Mouse (Mus musculus) liver, adult (tissue): ENCODE measurements around the gene Kdm1a.

ENCODE experiments used
- GATA4 ChIP-seq: IDR thresholded peaks from 2 replicates; pipeline ENCODE4 v1.6.1; 2014; ENCODE audit warnings: mild to moderate bottlenecking, low read length; ENCODE audit not compliant: insufficient replicate concordance

Gene Kdm1a

GRCm38 (mm10) chr4:136511708-136512107, 90.8 kb downstream of the Kdm1a start:
- no peak for TF ChIP-seq GATA4

- no peak for TF ChIP-seq GATA4
These were observed 92.7 kb downstream of the Kdm1a start for GRCm38 (mm10) chr4:136509857-136510256.

GRCm38 (mm10) chr4:136505426-136506215, 96.9 kb downstream of the Kdm1a start:
- peak; percentile 66 for TF ChIP-seq GATA4
